Mouse (Mus musculus): ENCODE results near the gene Ccdc88c.
A peak's percentile ranks its signal among the peaks of the same experiment; 100 is the strongest.

The Ccdc88c gene

GRCm38 (mm10) chr12:101011017-101011416, 17.8 kb downstream of the Ccdc88c start:
- no peaks in the 10 kb centered on the region for H3K36me3 ChIP-seq (ENCODE audit: control insufficient read depth, insufficient read depth, low read length, poor library complexity, severe bottlenecking)
- no peaks in the 10 kb centered on the region for H3K27me3 ChIP-seq (ENCODE audit: control insufficient read depth, insufficient read depth, low read length, poor library complexity, severe bottlenecking)
- peak; percentile 77 for DNase-seq (ENCODE audit: low read depth, low spot score)

DNA sequence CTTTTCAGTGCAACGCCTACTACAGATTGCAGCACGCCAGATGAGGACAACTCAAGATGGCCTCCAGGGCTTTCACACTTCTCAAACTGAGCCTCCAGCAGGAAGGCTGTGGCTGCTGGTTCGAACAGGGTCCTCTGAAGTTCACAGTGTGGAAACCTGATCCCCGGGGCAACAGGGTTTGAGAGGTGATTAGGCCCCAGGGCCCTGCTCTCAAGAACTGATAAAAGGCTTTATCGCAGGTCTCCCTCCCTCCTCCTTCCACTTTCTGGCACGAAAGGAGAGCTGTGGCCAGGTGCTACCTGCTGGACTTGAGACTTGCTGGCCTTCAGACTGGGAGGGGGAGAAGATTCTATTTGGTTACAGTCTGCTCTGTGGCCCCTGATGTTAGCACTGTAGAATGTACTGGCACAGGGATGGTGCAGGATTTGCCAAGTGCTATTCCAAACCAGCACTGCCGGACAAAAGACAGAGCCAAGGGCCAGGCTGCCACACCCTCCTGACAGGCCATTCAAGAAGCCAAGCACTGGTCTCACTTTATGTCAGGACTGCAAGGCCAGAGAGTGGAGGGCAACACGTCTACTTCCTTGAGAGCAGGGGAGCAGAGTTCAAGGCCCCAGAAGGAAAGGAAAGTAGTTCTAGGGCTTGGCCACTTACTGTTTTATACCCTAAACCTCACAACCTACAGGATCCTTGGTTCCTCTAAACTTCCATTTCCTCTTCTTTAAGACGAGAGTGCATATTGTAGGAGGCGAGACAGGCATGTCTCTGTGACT, 18.5 kb downstream of the Ccdc88c start:
- Histone ChIP-seq H3K27me3 (ENCODE audit: control insufficient read depth, insufficient read depth, low read length, poor library complexity, severe bottlenecking) (no peaks in the 10 kb centered on the region), H3K36me3 (ENCODE audit: control insufficient read depth, insufficient read depth, low read length, poor library complexity, severe bottlenecking) (no peaks in the 10 kb centered on the region)
- DNase-seq (ENCODE audit: low read depth, low spot score): peak; percentile 18

GRCm38 (mm10) chr12:101009225-101009624, 19.6 kb downstream of the Ccdc88c start:
- H3K36me3 ChIP-seq (ENCODE audit: control insufficient read depth, insufficient read depth, low read length, poor library complexity, severe bottlenecking): no peaks in the 10 kb centered on the region
- no peak for DNase-seq (ENCODE audit: low read depth, low spot score)

DNA sequence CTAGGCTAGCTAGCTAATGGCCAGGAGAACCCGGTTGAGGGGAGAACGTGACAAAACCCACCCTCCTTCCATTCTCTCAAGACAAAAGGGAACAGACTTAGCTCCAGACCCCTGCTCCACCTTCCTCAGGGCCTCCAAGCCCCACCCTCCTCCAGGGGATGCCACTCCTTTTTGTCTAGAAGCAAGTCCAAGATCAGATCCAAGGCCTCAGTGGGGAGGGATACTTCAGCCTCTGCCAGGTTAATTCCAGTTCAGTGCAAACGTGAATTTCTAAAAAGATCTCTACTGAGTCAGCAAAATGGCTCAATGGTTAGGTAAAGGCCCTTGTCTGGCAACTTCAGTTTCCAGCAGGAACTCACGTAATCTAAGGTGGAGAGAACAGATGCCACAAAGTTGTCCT, 20.2 kb downstream of the Ccdc88c start:
- no peak for DNase-seq (ENCODE audit: low read depth, low spot score)
- Histone ChIP-seq H3K36me3 (ENCODE audit: control insufficient read depth, insufficient read depth, low read length, poor library complexity, severe bottlenecking) (no peaks in the 10 kb centered on the region), H3K27me3 (ENCODE audit: control insufficient read depth, insufficient read depth, low read length, poor library complexity, severe bottlenecking) (no peaks in the 10 kb centered on the region)

More at GRCm38 (mm10) chr12:101009225-101009624, 19.6 kb downstream of the Ccdc88c start:
- no peaks in the 10 kb centered on the region for H3K27me3 ChIP-seq (ENCODE audit: control insufficient read depth, insufficient read depth, low read length, poor library complexity, severe bottlenecking)

DNA sequence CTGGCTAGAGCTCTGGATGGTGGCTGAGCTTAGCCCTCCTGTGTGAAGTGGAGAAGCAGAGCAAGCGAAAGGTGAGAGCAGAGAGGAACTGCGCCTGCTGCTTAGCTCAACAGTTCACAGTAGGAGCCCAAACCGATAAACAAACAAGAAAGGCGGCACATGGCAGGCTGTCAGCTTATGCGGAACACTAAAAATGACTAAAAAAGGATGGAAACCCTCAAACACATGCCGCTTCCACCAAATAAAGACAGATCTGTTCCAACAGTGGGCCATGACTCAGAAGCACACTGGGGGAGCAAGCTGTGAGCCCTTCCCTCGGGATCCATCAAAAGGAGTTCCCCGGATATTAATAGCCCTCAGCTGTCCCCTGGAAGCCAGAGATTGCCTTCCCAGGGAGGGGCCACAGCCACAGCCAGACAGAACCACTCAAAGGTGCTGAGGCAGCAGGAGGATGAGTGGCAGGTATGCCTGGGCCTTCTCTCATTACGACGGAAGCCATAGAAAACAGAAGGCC, 20.8 kb downstream of the Ccdc88c start:
- peak; percentile 54 for DNase-seq (ENCODE audit: low read depth, low spot score)
- Histone ChIP-seq H3K36me3 (ENCODE audit: control insufficient read depth, insufficient read depth, low read length, poor library complexity, severe bottlenecking) (no peaks in the 10 kb centered on the region), H3K27me3 (ENCODE audit: control insufficient read depth, insufficient read depth, low read length, poor library complexity, severe bottlenecking) (no peaks in the 10 kb centered on the region)

GRCm38 (mm10) chr12:101007427-101007826, 21.4 kb downstream of the Ccdc88c start:
- Histone ChIP-seq H3K36me3 (ENCODE audit: control insufficient read depth, insufficient read depth, low read length, poor library complexity, severe bottlenecking) (no peaks in the 10 kb centered on the region), H3K27me3 (ENCODE audit: control insufficient read depth, insufficient read depth, low read length, poor library complexity, severe bottlenecking) (no peaks in the 10 kb centered on the region)
- DNase-seq (ENCODE audit: low read depth, low spot score): peak; percentile 35

DNA sequence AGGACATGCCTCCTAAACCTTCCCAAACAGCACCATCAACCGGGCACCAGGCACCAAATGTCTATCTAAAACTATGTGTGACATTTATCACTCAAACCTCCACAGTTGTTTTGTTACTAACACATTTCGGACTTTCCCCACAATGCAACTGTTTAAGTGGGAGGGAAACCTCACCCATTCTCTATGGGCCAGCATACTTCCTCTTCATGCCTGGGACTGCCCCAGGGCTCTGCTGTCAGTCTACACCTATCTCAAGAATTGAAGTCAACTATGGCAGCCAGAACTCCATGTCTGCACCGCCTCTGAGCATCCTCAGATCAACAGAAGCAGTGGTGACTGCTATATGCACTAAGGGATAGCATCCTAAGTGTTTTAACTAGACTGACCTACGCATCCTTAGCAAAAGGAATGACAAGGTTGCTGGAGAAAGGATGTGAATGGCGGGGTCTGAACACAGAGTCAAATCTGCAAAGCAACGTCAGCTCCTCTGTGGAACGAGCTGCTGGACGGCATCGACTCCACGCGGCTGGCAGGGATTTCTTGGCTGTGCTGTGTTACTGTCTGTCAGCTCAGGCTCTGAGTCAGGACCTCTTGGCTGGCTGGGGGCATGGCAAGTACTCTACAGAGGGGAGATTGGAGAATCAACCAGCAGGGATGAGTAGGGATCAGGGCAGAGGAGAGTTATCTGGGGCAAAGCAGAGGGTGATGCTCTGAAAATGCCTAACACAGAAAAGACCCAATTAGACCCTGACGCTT, 23.0 kb downstream of the Ccdc88c start:
- Histone ChIP-seq H3K36me3 (ENCODE audit: control insufficient read depth, insufficient read depth, low read length, poor library complexity, severe bottlenecking) (no peaks in the 10 kb centered on the region), H3K27me3 (ENCODE audit: control insufficient read depth, insufficient read depth, low read length, poor library complexity, severe bottlenecking) (no peaks in the 10 kb centered on the region)
- DNase-seq (ENCODE audit: low read depth, low spot score): peak; percentile 79

DNA sequence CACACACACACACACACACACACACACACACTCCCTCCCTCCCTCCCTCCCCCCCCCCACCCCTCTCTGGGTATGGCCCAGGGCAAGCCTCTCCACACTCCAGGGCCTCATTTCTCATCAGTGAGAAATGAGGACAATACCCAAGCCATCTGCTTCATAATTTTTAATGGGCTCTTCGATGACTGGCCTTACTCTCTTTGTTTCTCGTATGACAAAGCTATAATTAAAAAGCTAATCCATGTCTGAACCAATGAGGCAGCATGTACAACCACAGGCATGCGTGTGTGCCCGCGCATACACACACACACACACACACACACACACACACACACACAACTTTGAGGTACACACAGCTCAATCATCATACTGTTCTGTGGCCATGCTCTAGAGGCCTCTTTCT, 23.9 kb downstream of the Ccdc88c start:
- DNase-seq (ENCODE audit: low read depth, low spot score): no peak
- Histone ChIP-seq H3K36me3 (ENCODE audit: control insufficient read depth, insufficient read depth, low read length, poor library complexity, severe bottlenecking) (no peaks in the 10 kb centered on the region), H3K27me3 (ENCODE audit: control insufficient read depth, insufficient read depth, low read length, poor library complexity, severe bottlenecking) (no peaks in the 10 kb centered on the region)

- H3K36me3 ChIP-seq (ENCODE audit: control insufficient read depth, insufficient read depth, low read length, poor library complexity, severe bottlenecking): no peaks in the 10 kb centered on the region
- DNase-seq (ENCODE audit: low read depth, low spot score): no peak
These were observed 25.9 kb downstream of the Ccdc88c start for GRCm38 (mm10) chr12:101002801-101003513.

DNA sequence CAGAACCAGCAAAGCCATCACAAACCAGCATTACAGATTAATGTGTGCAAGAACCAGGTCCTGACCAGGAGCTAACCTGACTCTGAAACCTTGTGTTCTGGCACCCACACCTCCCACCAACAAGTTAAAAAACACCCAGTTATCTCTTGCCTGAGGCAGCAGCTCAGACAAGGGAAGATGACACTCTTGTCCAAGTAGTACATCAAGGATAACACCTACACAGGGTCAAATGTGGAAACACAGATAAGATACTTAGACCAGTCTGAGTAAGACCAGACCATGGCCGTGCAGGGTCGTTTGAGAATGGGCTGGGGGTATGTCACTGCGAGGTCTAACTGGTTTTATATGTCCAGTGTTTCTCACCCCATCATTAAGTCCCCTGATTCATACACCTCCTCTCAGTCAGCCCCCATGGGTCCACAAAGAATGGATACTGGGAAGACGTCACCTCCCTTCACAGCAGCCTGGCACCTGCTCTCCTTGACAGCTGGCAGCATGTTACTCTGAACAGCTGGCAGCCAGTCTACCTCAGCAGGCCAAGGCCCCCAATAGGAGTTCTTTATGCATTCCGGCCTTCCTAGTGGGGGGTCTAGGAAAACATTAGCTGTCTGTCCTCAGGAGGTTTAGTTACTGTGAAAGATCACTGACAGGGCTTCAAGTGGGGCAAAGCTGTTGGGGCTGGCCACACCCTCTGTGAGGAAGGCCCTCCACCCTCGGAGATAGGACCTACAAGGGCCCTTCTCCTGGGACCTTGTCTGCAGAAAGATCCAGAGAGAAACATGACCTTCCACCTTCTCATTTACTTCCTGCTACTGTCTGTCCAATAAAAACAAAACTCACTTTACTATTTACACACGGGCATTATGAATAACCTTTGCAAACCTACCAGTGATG, 29.5 kb downstream of the Ccdc88c start:
- no peaks in the 10 kb centered on the region for H3K27me3 ChIP-seq (ENCODE audit: control insufficient read depth, insufficient read depth, low read length, poor library complexity, severe bottlenecking)

More at GRCm38 (mm10) chr12:101002801-101003513, 25.9 kb downstream of the Ccdc88c start:
- H3K27me3 ChIP-seq (ENCODE audit: control insufficient read depth, insufficient read depth, low read length, poor library complexity, severe bottlenecking): no peaks in the 10 kb centered on the region

DNA sequence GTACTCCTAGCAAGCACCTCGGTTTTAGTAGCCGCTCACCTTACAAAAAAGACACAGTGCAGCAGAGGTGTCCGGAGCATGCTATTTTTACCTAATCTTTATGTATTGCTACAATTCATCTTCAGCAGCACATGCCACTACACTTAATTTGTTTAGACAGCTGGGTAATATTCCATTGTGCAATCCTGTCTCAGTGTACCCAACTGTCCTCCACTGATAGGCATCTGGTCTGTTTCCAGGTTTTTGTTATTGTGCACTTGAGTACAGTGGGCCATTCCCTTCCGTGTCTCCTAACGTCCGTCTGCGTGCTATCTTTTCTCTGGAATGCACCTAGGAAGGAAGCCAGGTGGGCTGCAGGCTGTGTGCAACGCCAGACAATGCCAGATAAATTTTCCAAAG, 30.3 kb downstream of the Ccdc88c start:
- no peak for DNase-seq (ENCODE audit: low read depth, low spot score)
- H3K27me3 ChIP-seq (ENCODE audit: control insufficient read depth, insufficient read depth, low read length, poor library complexity, severe bottlenecking): no peaks in the 10 kb centered on the region
- no peaks in the 10 kb centered on the region for H3K36me3 ChIP-seq (ENCODE audit: control insufficient read depth, insufficient read depth, low read length, poor library complexity, severe bottlenecking)

More for the DNA sequence above, 29.5 kb downstream of the Ccdc88c start:
- DNase-seq (ENCODE audit: low read depth, low spot score): no peak
- H3K36me3 ChIP-seq (ENCODE audit: control insufficient read depth, insufficient read depth, low read length, poor library complexity, severe bottlenecking): no peaks in the 10 kb centered on the region

- Histone ChIP-seq H3K36me3 (ENCODE audit: control insufficient read depth, insufficient read depth, low read length, poor library complexity, severe bottlenecking) (no peaks in the 10 kb centered on the region; the same call in 1 of the 2 replicates), H3K27me3 (ENCODE audit: control insufficient read depth, insufficient read depth, low read length, poor library complexity, severe bottlenecking) (no peaks in the 10 kb centered on the region)
- no peak for DNase-seq (ENCODE audit: low read depth, low spot score)
These were observed 30.9 kb downstream of the Ccdc88c start for GRCm38 (mm10) chr12:100997830-100998563.

- no peaks in the 10 kb centered on the region for H3K27me3 ChIP-seq (ENCODE audit: control insufficient read depth, insufficient read depth, low read length, poor library complexity, severe bottlenecking)
- DNase-seq (ENCODE audit: low read depth, low spot score): no peak
- H3K36me3 ChIP-seq (ENCODE audit: control insufficient read depth, insufficient read depth, low read length, poor library complexity, severe bottlenecking): no peaks in the 10 kb centered on the region; the same call in 1 of the 2 replicates
These were observed 32.4 kb downstream of the Ccdc88c start for GRCm38 (mm10) chr12:100996378-100996898.
